Mouse (Mus musculus) monocyte, adult 2 months (primary cell): ENCODE data around the gene Rpusd3.
A peak's percentile ranks its signal among the peaks of the same experiment; 100 is the strongest.

Source experiments
- DNase-seq, 2 experiments: peaks; one replicate each; pipeline ENCODE4 v3.0.0; 2022; ENCODE audit warnings: low spot score in 2 of 2, low read depth in 1 of 2

The Rpusd3 gene

GRCm38 (mm10) chr6:113388960-113389359 is 30.2 kb downstream of the Rpusd3 start, which contains the start of gene Ttll3:
Gene Ttll3, plus strand, starts transcription at chr6:113389260.
- DNase-seq = no peak

- no peak for DNase-seq
Measured at GRCm38 (mm10) chr6:113386025-113386424, 33.1 kb downstream of the Rpusd3 start.

- no peak for DNase-seq
Measured at GRCm38 (mm10) chr6:113385160-113385714, 33.9 kb downstream of the Rpusd3 start.

GRCm38 (mm10) chr6:113384351-113384927 is 34.7 kb downstream of the Rpusd3 start:
- no peak for DNase-seq

- no peak for DNase-seq
Measured at GRCm38 (mm10) chr6:113380480-113380879, 38.7 kb downstream of the Rpusd3 start.

- DNase-seq = peak; percentile 9 to 34
Measured at GRCm38 (mm10) chr6:113379246-113379645, 39.9 kb downstream of the Rpusd3 start.

GRCm38 (mm10) chr6:113377496-113378385 is 41.4 kb downstream of the Rpusd3 start, which contains the start of the genes Tada3 and Arpc4:
Gene Tada3, minus strand, starts transcription at chr6:113377883.
Gene Arpc4, plus strand, starts transcription at chr6:113378115.
- peak; percentile 82 to 89 for DNase-seq

GRCm38 (mm10) chr6:113377172-113377495 is 42.0 kb downstream of the Rpusd3 start:
- DNase-seq = no peak

GRCm38 (mm10) chr6:113373491-113373890 is 45.6 kb downstream of the Rpusd3 start:
- no peak for DNase-seq

- no peak for DNase-seq
Measured at GRCm38 (mm10) chr6:113370194-113370929, 48.8 kb downstream of the Rpusd3 start.

GRCm38 (mm10) chr6:113368577-113368976 is 50.6 kb downstream of the Rpusd3 start:
- DNase-seq = no peak

- DNase-seq = no peak
Measured at GRCm38 (mm10) chr6:113368124-113368523, 51.0 kb downstream of the Rpusd3 start.

GRCm38 (mm10) chr6:113367574-113367973 is 51.6 kb downstream of the Rpusd3 start:
- no peak for DNase-seq

- DNase-seq = no peak
Measured at GRCm38 (mm10) chr6:113366639-113367038, 52.5 kb downstream of the Rpusd3 start.
